Mouse (Mus musculus): ENCODE data around the gene Smpx. TPM values are rescaled to one million over a fixed set of nuclear protein-coding genes. Genes with fewer than 3 reads are reported as not detected.
A peak's percentile ranks its signal among the peaks of the same experiment; 100 is the strongest.

The Smpx gene
- polyA plus RNA-seq, 1 experiment from 2014 or later: 2.4 TPM

GRCm38 (mm10) chrX:157731658-157732314, 33.1 kb downstream of the Smpx start:
- ATAC-seq (ENCODE audit: insufficient number of reproducible peaks, insufficient read depth, low FRiP score, low TSS enrichment, low read depth): no peak
- H3K9me3 ChIP-seq: no peaks in the 10 kb centered on the region
- H3K4me1 ChIP-seq: no peaks in the 10 kb centered on the region
- 33% methylated on average over 9 of the region's 9 CpGs for WGBS
- H3K4me3 ChIP-seq: no peak overlapping the region
- H3K4me2 ChIP-seq: peak overlapping the region; percentile 26; the same call in 1 of the 2 replicates
- no peaks in the 10 kb centered on the region for H3K36me3 ChIP-seq
- no peak overlapping the region for H3K9ac ChIP-seq
- peaks cover 28% of the 10 kb centered on the region for H3K27me3 ChIP-seq
- no peak overlapping the region for H3K27ac ChIP-seq

- Histone ChIP-seq H3K4me2 (peak overlapping the region; percentile 26; the same call in 1 of the 2 replicates), H3K4me3 (no peak overlapping the region), H3K27me3 (peaks cover 30% of the 10 kb centered on the region), H3K9ac (no peak overlapping the region), H3K4me1 (no peaks in the 10 kb centered on the region), H3K9me3 (no peaks in the 10 kb centered on the region), H3K27ac (no peak overlapping the region), H3K36me3 (no peaks in the 10 kb centered on the region)
- WGBS: 34% methylated on average over 3 of the region's 3 CpGs
- no peak for ATAC-seq (ENCODE audit: insufficient number of reproducible peaks, insufficient read depth, low FRiP score, low TSS enrichment, low read depth)
These were observed 33.6 kb downstream of the Smpx start for GRCm38 (mm10) chrX:157732346-157732745.

GRCm38 (mm10) chrX:157733836-157734235, 35.1 kb downstream of the Smpx start:
- ATAC-seq (ENCODE audit: insufficient number of reproducible peaks, insufficient read depth, low FRiP score, low TSS enrichment, low read depth): no peak
- H3K36me3 ChIP-seq: no peaks in the 10 kb centered on the region
- H3K9ac ChIP-seq: no peak overlapping the region
- H3K4me2 ChIP-seq: no peak overlapping the region
- no peak overlapping the region for H3K4me3 ChIP-seq
- H3K4me1 ChIP-seq: no peaks in the 10 kb centered on the region
- peaks cover 30% of the 10 kb centered on the region for H3K27me3 ChIP-seq
- no peak overlapping the region for H3K27ac ChIP-seq
- WGBS: 49% methylated on average over 2 of the region's 2 CpGs
- H3K9me3 ChIP-seq: no peaks in the 10 kb centered on the region

DNA sequence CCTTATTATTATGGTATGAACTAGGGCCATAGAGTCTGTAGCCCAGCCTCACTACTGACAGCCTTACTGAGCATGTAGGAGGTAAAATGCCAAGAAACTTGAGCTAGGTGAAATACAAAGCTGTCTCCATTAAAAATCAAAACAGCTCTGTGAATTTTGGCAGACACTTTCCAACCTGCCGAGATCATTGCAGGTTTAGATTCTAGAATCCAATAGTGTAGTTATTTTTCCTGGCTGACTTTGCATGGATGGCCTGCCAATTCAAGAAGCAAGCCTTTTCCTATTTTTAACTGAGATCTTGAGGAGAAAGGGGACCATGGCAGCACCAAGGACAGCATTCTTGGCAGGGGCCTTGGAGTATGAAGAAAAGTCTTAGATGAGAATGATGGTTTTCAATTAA, 35.6 kb downstream of the Smpx start:
- no peaks in the 10 kb centered on the region for H3K36me3 ChIP-seq
- H3K9ac ChIP-seq: no peak overlapping the region
- no peak overlapping the region for H3K4me2 ChIP-seq
- H3K9me3 ChIP-seq: no peaks in the 10 kb centered on the region
- no peak overlapping the region for H3K27ac ChIP-seq
- WGBS: 74% methylated on average over 1 of the region's 1 CpGs
- no peak for ATAC-seq (ENCODE audit: insufficient number of reproducible peaks, insufficient read depth, low FRiP score, low TSS enrichment, low read depth)
- H3K27me3 ChIP-seq: peaks cover 27% of the 10 kb centered on the region
- no peaks in the 10 kb centered on the region for H3K4me1 ChIP-seq
- H3K4me3 ChIP-seq: no peak overlapping the region

DNA sequence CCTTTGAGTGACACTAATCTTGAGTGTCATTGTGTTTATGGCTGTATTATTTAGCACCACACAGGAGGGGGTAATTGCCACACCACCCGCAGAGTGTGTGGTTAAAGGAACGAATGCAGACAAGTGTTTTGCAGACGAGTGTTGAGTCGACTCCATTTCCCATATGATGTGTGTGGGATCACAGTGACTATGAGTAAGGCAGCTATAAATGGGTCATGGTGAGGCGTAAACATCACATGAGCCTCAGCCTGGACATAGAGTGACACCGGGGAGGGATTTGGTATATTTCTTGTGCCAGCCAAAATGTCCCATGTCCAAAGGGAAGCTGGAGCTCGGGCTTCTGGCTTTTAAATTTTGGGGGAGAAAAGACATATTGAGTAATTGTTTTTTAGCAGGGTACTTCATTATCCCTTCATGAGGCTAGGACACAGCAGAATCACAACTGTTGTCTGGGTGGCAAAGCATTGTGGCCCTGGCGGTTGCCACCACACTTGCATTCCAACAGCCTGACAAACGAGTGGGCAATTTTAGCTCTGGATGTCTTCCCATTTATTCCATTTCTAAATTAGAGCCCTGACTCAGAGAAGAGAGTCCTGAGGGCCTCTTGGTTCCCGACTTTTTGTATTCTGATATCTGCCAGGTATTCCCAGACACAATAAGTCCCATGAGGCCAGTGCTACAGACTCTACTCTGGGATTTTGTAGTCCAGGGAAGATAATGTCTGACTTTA, 49.3 kb downstream of the Smpx start:
- H3K4me2 ChIP-seq: no peak overlapping the region
- no peak overlapping the region for H3K9ac ChIP-seq
- no peaks in the 10 kb centered on the region for H3K36me3 ChIP-seq
- no peak overlapping the region for H3K4me3 ChIP-seq
- H3K9me3 ChIP-seq: no peaks in the 10 kb centered on the region
- WGBS: 80% methylated on average over 10 of the region's 10 CpGs
- ATAC-seq (ENCODE audit: insufficient number of reproducible peaks, insufficient read depth, low FRiP score, low TSS enrichment, low read depth): no peak
- no peaks in the 10 kb centered on the region for H3K4me1 ChIP-seq
- no peak overlapping the region for H3K27ac ChIP-seq
- peaks cover 20% of the 10 kb centered on the region for H3K27me3 ChIP-seq

GRCm38 (mm10) chrX:157754559-157754958, 55.8 kb downstream of the Smpx start:
- WGBS: 51% methylated on average over 4 of the region's 4 CpGs

DNA sequence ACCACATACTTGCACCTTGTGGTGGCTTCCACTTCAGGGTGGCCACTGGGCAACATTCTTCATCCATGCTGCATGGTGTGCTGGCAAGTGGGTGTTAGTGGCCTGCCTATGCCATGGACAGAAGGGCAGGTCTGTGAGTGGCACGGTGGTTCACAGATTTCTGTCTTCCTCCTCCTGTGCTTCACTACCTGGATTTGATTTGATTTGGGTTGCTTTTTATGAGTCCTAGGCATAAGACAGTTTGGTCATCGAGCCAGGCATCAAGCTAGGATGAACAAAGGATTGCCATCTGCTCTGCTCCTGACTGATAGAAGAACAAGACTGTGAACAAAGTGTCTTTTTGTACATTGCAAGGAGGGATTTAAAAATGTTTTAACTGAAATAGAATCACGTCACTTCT, 63.8 kb downstream of the Smpx start:
- Histone ChIP-seq H3K27me3 (peaks cover 11% of the 10 kb centered on the region; the same call in 1 of the 2 replicates), H3K4me1 (no peaks in the 10 kb centered on the region), H3K9me3 (no peaks in the 10 kb centered on the region), H3K27ac (no peak overlapping the region), H3K4me2 (no peak overlapping the region), H3K4me3 (no peak overlapping the region), H3K9ac (no peak overlapping the region), H3K36me3 (no peaks in the 10 kb centered on the region)
- 79% methylated on average over 3 of the region's 3 CpGs for WGBS
- ATAC-seq (ENCODE audit: insufficient number of reproducible peaks, insufficient read depth, low FRiP score, low TSS enrichment, low read depth): no peak

More at GRCm38 (mm10) chrX:157754559-157754958, 55.8 kb downstream of the Smpx start:
- Histone ChIP-seq H3K4me1 (no peaks in the 10 kb centered on the region), H3K9me3 (no peaks in the 10 kb centered on the region), H3K27me3 (peaks cover 23% of the 10 kb centered on the region; the same call in 1 of the 2 replicates), H3K27ac (no peak overlapping the region), H3K36me3 (no peaks in the 10 kb centered on the region), H3K4me3 (no peak overlapping the region), H3K4me2 (no peak overlapping the region), H3K9ac (no peak overlapping the region)
- no peak for ATAC-seq (ENCODE audit: insufficient number of reproducible peaks, insufficient read depth, low FRiP score, low TSS enrichment, low read depth)

DNA sequence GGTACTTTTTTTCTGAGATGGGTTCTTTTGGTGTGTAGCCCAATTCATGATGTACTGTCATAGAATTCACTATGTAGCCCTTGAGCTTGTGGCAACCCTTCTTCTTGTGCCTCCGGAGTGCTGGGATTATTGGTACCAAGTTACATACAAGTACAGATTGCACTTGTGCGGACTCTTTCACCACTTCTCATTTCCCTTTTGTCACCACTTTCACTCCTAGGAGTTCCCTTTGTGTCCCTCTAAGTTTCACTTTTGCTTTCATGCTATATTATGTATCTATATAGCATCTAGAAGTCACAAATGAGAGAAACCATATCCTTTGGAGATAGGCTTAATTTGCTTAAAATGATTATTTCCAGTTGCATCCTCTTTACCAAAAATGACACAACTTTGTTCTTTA, 103.0 kb downstream of the Smpx start:
- Histone ChIP-seq H3K9ac (no peak overlapping the region), H3K4me3 (no peak overlapping the region), H3K27ac (no peak overlapping the region), H3K4me1 (no peaks in the 10 kb centered on the region), H3K27me3 (no peaks in the 10 kb centered on the region), H3K9me3 (no peaks in the 10 kb centered on the region), H3K36me3 (no peaks in the 10 kb centered on the region), H3K4me2 (no peak overlapping the region)
- WGBS: 91% methylated on average over 2 of the region's 2 CpGs
- ATAC-seq (ENCODE audit: insufficient number of reproducible peaks, insufficient read depth, low FRiP score, low TSS enrichment, low read depth): no peak

Other genes with a start within 250 kb of the Smpx start
- gene Sms, start 206.6 kb upstream of the Smpx start, polyA plus RNA-seq (2015; fragmentation: Nextera tagmentation; extraction: Ambion mirVana): 46.6 and 65.5 TPM in 2 replicates
- 4.8 TPM in 2 replicates for gene Yy2, start 129.9 kb upstream of the Smpx start, polyA plus RNA-seq (2015; fragmentation: Nextera tagmentation; extraction: Ambion mirVana)
- 24.3 and 25.8 TPM in 2 replicates for gene Mbtps2, start 100.2 kb upstream of the Smpx start, polyA plus RNA-seq (2015; fragmentation: Nextera tagmentation; extraction: Ambion mirVana)
- gene Klhl34, start 119.5 kb downstream of the Smpx start, polyA plus RNA-seq (2015; fragmentation: Nextera tagmentation; extraction: Ambion mirVana): 1.5 and 2.4 TPM in 2 replicates

Data from embryonic facial prominence, embryonic 13.5 days (tissue).